Mouse (Mus musculus): ENCODE data around the gene Atrip. TPM values are rescaled to one million over a fixed set of nuclear protein-coding genes. Genes with fewer than 3 reads are reported as not detected.
A peak's percentile ranks its signal among the peaks of the same experiment; 100 is the strongest.

The Atrip gene
- total RNA-seq, 2 experiments from 2014 or later = 6.7 to 7.1 TPM

GRCm38 (mm10) chr9:109041351-109041750, 32.6 kb downstream of the Atrip start:
- intact Hi-C loops (cut with DNase I) = no loop called here
- no peak for DNase-seq (ENCODE audit: low spot score)

- DNase-seq (ENCODE audit: low spot score) = no peak
- intact Hi-C loops (cut with DNase I) = no loop called here
Measured at GRCm38 (mm10) chr9:109040906-109041305, 33.0 kb downstream of the Atrip start.

- DNase-seq (ENCODE audit: low spot score) = no peak
- intact Hi-C loops (cut with DNase I) = no loop called here
Measured at GRCm38 (mm10) chr9:109040216-109040615, 33.7 kb downstream of the Atrip start.

- intact Hi-C loops (cut with DNase I) = loop anchor here (2.0 kb wide), 1 partner anchor 19 kb away; the partner anchor contains the start of gene Trex1
- DNase-seq (ENCODE audit: low spot score) = no peak
Measured at GRCm38 (mm10) chr9:109039681-109040080, 34.2 kb downstream of the Atrip start.

GRCm38 (mm10) chr9:109038901-109039364, 35.0 kb downstream of the Atrip start:
- intact Hi-C loops (cut with DNase I) = loop anchor here (2.0 kb wide), 1 partner anchor 20 kb away; the partner anchor contains the start of gene Trex1
- DNase-seq (ENCODE audit: low spot score) = peak; percentile 71

GRCm38 (mm10) chr9:109038086-109038895, 35.6 kb downstream of the Atrip start, which contains the start of gene Shisa5:
Gene Shisa5, plus strand, starts transcription at chr9:109038565.
- intact Hi-C loops (cut with DNase I) = loop anchor here (2.0 kb wide), 1 partner anchor 21 kb away; the partner anchor contains the start of gene Trex1
- DNase-seq (ENCODE audit: low spot score) = peak; percentile 78

GRCm38 (mm10) chr9:109032435-109032834, 41.5 kb downstream of the Atrip start:
- DNase-seq (ENCODE audit: low spot score) = no peak
- intact Hi-C loops (cut with DNase I) = no loop called here

- DNase-seq (ENCODE audit: low spot score) = no peak
- intact Hi-C loops (cut with DNase I) = no loop called here
Measured at GRCm38 (mm10) chr9:109031686-109032085, 42.2 kb downstream of the Atrip start.

GRCm38 (mm10) chr9:109031001-109031400, 42.9 kb downstream of the Atrip start:
- no peak for DNase-seq (ENCODE audit: low spot score)
- intact Hi-C loops (cut with DNase I) = no loop called here

GRCm38 (mm10) chr9:109030312-109030711, 43.6 kb downstream of the Atrip start:
- no peak for DNase-seq (ENCODE audit: low spot score)
- intact Hi-C loops (cut with DNase I) = no loop called here

- intact Hi-C loops (cut with DNase I) = no loop called here
- DNase-seq (ENCODE audit: low spot score) = no peak
Measured at GRCm38 (mm10) chr9:109028919-109029318, 45.0 kb downstream of the Atrip start.

GRCm38 (mm10) chr9:109028421-109028820, 45.5 kb downstream of the Atrip start:
- no peak for DNase-seq (ENCODE audit: low spot score)
- intact Hi-C loops (cut with DNase I) = no loop called here

- DNase-seq (ENCODE audit: low spot score) = no peak
- intact Hi-C loops (cut with DNase I) = no loop called here
Measured at GRCm38 (mm10) chr9:109027521-109027920, 46.4 kb downstream of the Atrip start.

- intact Hi-C loops (cut with DNase I) = no loop called here
- no peak for DNase-seq (ENCODE audit: low spot score)
Measured at GRCm38 (mm10) chr9:109022866-109023685, 50.8 kb downstream of the Atrip start.

GRCm38 (mm10) chr9:109021428-109021827, 52.5 kb downstream of the Atrip start:
- no peak for DNase-seq (ENCODE audit: low spot score)

GRCm38 (mm10) chr9:109016973-109017604, 56.8 kb downstream of the Atrip start:
- DNase-seq (ENCODE audit: low spot score) = no peak
- intact Hi-C loops (cut with DNase I) = no loop called here

More at GRCm38 (mm10) chr9:109021428-109021827, 52.5 kb downstream of the Atrip start:
- intact Hi-C loops (cut with DNase I) = no loop called here

GRCm38 (mm10) chr9:109015397-109015796, 58.5 kb downstream of the Atrip start:
- intact Hi-C loops (cut with DNase I) = no loop called here
- DNase-seq (ENCODE audit: low spot score) = no peak

- DNase-seq (ENCODE audit: low spot score) = no peak
- intact Hi-C loops (cut with DNase I) = no loop called here
Measured at GRCm38 (mm10) chr9:109010316-109010690, 63.6 kb downstream of the Atrip start.

- DNase-seq (ENCODE audit: low spot score) = no peak
- intact Hi-C loops (cut with DNase I) = loop anchor here (10.0 kb wide), 1 partner anchor 855 kb away; no protein-coding TSS in a partner anchor
Measured at GRCm38 (mm10) chr9:109009636-109010315, 64.1 kb downstream of the Atrip start.

Data from heart, postnatal 25 days (tissue).